Mouse (Mus musculus) liver, postnatal 0 days (tissue): Measurements from ENCODE around the gene Slc16a10.

Experiments used
- CTCF ChIP-seq: sonication (generic); IDR thresholded peaks from 2 replicates; pipeline ENCODE4 v1.5.1; 2016; ENCODE audit warnings: antibody characterized with exemption, low read depth
- EP300 ChIP-seq: IDR thresholded peaks from 2 replicates; pipeline ENCODE4 v1.6.1; 2016; ENCODE audit warnings: antibody characterized with exemption, low read depth, mild to moderate bottlenecking

DNA sequence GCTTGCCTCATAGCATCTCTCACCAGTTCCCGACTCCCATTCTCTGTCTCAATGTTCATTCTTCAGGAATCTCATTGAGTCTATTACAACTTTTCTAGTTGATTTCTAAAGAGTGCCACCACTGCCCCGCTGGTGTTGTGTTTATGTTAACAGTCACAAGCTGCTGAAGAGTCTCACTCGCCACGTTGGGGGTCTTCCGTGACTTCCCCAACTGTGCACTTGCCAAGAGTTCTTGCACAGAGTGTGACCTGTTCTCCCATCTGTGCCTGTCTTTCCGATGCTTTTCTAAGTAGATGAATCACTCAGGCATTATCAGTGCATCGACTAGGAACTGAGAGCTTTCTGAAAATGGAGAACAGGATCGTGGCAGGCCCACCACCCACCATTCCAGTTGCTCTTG lies 114.0 kb downstream of the Slc16a10 start:
- TF ChIP-seq CTCF: no peak
- TF ChIP-seq EP300: no peak
